Mouse (Mus musculus) right cerebral cortex, postnatal 25 days (tissue): ENCODE measurements around the gene Kif21a.
A peak's percentile ranks its signal among the peaks of the same experiment; 100 is the strongest.

Experiments used
- DNase-seq: peaks from one replicate; pipeline ENCODE4 v3.0.0; 2022

Kif21a gene

DNA sequence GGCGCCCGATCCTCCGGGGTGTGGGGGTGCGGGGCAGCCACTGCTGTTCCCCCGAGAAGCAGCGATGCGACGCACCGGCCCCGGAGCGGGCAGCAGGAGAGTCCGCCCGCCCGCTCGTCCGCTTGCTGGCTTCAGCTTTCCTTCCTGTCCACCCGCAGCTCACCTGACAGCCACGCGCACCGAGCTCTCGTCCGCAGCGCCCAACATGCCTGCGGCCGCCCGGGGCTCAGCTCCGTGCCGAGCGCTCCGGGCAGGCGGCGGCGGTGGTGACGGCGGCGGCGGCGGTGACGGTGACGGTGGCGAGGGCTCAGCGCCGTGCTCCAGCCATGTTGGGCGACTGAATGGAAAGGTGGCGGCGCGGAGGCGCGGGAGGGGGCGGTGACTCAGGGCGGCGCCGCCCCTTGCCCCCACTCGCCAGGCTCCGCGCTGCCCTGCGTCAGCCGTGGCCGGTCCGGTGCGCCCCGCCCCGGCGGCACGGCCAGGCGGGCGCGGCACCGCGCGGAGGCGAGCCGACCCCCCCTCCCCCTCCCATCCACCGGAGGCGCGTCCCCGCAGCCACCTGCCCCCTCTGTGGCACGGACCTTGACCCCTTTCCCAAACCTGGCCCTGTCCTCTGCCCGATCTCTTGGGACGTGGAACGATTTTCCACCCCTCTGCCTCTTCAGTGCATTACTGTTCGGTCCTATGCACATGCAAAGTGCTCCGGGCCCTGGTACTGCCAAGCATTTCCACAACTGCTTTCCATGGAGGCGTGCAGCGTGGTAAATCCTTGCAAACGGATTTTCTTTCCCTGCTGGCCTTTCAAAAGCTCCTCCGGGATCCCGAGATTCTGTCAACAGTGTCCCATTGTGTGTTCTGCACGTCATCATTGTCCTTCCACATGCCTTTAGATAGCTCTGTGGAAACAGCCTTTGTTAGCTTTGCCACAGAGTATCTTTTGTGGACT lies at the start of gene Kif21a:
Kif21a (minus strand) TSS at position 453 of the 946 bp plus-strand sequence.
- peak; percentile 82 for DNase-seq

DNA sequence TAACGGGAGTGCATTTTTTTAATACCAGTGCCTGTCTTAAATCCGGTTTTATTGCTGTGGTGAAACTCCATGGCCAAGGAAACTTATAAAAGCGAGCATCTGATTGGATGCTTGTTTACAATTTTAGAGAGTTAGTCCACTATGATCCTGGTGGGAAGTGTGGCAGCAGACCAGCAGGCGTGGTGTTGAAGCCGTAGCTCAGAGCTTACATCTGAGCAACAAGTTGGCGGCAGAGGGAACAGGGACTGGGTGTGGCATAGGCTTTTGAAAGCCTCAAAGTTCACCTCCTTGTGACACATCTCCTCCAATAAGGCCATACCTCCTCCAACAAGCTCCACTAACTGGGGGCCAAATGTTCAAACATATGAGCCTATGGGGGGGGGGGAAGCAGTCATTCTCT lies 46.9 kb upstream of the Kif21a start:
- no peak for DNase-seq

DNA sequence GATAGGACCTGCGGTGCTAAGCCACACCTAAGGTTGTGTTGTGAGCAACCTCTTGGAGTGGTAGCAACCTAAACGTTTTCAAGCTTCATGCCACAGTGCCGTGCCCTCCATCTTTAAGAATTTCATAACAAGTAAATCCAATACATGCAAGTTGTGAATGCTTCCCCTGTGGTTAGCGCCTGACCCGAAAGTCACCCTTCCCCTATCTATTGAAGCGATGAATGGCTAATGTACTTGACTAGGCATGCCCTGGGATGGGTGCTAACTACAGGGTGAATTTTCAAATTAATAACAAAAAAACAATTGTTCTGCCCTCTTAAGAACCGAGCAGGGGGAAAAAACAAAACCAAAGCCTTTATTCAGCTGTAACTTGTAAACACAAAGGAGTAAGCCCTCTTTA lies 39.7 kb upstream of the Kif21a start:
- no peak for DNase-seq

DNA sequence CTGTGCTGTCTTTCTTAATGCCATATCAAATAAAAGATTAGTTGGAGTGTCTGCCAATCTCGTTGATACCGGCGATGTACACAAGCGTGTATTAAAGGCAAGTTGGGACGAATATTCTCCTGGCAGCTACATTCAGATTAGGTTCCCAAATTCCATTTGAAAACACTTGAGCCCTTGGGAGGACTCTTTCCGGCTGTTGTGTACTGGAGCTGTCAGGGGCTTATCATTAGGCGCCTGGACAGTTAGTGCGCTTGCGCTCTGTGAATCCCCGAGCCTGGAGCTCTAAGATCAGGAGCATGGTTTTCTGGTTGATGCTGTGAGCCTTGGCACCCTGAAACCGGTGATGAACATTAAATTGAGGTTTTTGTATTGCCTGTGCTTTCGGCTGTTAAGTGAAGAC lies 38.3 kb upstream of the Kif21a start:
- DNase-seq: no peak

DNA sequence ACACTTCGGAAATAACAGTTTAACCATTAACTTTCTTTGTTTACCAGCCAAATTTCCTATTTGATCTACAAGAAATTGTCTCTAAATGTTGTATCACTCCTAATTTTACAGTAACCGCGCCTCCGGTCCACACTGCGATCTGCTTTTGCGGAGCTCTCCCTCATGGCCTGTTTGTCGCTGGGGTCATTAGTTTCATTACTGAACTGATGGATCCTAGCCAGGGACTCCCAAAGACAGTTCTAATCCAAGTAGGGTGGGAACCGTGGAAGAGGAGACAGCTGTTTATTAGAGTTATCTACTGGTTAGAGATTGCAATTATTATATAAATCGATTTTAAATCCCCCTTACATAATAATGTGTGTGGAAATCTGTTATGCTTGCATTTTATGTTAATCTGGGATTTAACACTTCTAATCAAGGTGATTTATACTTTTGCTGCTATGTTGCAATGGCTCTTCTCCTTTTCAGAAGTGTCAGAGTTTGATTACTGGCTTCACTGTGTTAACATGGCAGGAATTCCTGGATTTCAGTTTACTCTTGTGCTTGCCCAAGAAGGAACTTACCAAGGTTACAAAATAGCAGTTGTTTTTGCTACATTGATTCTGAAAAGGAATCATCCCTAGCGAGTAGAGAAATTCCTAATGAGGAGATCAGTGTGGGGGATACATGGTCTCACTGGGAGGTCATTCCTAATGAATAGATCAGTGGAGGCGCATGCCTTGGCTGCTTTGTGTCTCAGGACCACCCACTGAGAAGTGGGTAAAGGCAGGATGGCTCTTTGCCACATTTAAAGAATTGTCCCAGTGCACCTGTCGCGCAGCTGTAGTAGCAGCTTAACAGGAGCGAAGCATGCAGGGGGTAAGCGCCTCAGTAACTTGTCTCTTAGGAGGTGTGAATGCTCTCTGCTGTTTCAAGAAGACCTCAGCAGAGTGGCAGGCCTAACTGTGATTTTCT lies 28.0 kb upstream of the Kif21a start:
- DNase-seq: no peak

DNA sequence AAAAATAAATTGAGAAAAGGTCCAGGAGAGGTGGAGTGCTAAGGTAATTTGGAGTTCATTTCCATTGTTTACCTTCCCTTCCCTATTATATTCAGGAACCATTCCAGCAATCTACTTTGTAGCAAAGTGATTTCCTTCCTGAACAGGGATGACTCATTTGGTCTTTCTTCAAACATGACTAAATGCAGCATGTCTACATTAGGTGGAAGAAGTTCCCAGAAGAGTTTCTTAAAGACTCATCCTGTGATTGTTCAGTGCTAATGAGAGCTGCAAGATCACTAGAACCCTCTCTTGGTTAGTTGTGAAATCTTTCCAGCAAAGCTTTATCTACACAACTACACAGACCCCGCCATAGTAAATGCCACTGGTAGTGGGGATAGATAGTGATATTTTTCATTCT lies 22.7 kb upstream of the Kif21a start:
- DNase-seq: no peak

DNA sequence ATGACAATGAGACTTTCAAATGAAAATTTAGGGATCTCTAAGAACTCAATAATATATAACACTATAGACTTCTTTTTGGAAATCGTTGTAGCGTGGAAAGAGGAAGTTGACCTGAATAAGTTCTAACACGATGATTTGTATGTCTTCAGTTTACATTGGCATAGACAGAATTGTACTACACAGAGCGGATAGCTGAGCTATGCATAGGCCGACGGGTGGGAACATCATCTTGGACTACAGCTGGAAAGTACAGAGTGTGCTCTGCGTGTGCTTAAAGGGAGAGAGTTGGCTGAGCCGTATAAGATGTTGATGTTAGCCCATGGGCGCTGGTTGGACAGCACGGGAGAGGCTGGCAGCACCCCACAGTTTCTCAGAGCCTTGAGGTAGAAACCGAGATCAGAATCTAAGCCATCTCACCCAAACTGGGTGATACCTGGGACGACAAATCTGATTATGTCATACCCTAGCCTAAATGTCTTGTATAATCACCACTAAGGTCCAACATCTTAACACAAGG lies 14.6 kb upstream of the Kif21a start:
- DNase-seq: no peak

DNA sequence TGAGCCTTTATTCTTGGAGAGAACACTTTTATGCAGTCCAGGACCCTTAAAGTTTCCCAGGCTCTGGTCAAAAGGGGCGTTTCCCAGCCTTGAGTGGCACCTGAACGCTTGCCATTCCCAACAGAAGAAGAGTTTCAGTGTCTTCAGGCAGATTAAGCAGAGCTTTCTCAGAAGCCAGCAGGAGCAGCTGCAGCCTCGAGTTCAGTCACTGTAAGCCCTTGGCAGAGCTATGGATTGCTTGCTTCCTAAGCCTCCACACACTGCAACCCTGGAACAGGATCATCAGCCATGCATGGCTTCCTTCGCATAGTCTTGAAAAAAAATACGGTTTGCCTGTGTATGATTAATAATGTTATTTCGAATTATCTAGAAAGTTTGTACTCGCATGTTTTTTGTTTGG lies 14.1 kb upstream of the Kif21a start:
- no peak for DNase-seq

DNA sequence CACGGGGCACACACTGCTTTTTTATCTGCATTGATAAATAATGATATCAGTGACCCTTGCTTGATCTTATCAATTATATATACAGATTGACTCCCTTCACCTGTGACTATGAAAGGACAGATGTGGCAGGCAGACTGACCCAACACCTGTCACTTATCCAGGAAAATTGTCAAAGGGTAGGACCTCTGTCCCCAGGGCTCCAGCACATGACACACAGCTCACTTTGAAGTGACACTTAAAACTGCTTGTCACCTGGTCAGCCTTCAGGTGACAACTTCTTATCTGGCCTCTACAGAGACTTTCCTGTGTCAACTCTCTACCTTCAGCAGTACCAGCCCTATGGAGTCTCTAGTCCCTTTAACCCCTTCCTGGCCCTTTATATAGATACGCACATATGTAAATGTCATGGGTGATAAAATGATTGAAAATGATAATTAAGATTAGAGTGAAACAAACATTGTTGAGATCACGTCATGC lies 7.2 kb upstream of the Kif21a start:
- no peak for DNase-seq

DNA sequence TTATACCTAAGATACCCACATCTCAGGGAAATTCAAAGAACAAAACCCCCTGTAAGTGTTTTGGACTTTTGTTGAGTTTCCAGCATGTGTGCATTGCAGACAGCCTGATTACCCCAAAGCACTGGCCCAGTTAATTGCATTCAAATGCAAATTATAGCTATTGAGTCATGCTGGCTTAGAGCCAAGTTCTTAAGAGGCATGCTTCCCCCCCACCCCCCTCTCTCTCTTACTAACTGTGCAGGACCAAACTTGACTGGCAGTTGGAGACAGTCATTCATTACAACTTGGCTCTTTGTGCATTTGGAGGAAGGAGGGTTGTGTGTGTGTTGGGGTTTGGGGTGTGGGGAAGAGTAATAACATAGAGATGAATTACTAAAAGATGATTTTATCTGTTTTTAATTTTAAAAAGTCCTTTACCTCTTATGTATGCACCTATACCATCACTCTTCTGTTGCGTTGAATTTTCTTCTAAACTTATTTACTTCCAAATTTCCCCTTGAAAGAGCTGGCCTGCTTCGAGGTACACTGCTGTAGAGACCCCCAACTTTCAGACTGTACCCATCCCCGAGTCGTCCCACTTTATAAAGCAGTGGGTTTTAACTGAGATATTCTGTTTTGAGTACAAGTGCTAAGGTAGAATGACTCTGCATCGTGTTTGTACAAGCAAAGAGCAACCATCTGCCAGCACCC lies 6.6 kb upstream of the Kif21a start:
- DNase-seq: no peak

DNA sequence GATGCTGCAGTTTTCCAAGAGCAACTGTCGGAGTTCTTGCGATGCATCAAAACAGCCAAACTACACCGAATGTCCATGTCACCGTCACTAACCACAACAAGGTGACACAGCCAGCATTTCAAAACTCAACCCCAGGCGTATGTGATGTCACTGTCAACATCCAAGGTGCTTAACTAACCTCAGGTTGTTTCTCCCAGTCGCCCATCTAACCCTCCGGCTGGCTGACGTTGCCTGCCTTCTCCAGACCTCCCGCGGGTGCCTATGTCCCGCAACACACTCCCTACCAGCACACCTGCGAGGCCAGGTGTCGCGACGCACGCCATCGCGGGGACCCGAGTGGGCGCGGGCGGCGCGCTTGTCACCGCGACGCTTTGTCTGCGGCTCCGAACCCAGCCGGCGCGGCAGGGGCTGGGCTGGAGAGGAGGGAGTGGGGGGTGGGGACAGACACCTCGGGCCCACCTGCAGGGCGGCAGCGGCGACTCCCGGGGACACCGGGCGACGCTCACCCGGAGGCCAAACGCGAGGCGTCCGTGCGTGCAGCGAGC lies 725 bp downstream of the Kif21a start:
- peak; percentile 50 for DNase-seq

DNA sequence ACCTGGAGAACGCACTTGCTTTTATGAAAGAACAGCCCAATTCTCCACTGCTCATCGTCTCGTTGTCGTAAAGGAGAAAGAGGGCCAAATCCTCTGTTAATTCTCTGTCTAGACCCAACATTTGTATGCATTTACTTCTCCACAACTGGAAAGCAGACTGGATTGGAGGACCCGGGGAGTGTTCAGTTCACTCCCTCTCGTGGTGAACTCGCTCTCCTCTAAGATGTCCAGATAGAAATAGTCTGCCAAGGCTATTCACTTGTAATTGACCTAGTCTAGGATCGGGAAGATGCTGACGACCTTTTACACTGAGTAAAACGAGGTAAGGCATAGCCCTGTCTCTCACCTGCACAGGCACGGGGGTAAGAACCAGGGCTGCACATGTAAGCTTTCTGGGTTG lies 2.1 kb downstream of the Kif21a start:
- no peak for DNase-seq

DNA sequence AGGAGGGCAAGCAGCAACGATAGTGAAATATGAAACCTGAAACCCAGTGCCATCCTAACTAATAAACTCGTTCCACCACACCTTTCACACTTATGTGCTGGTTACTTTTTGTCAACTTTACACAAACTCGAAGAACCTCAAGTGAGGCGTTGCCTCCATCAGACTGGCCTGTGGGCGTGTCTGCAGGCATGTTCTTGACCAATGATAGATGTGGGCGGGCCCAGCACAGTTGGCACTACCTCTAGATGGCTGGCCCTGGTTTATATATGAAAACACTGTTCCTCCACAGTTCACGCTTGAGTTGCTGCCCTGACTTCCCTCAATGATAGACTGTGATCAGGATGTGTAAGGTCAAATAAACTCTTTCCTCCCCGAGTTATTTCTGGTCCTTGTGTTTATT lies 3.2 kb downstream of the Kif21a start:
- DNase-seq: no peak

DNA sequence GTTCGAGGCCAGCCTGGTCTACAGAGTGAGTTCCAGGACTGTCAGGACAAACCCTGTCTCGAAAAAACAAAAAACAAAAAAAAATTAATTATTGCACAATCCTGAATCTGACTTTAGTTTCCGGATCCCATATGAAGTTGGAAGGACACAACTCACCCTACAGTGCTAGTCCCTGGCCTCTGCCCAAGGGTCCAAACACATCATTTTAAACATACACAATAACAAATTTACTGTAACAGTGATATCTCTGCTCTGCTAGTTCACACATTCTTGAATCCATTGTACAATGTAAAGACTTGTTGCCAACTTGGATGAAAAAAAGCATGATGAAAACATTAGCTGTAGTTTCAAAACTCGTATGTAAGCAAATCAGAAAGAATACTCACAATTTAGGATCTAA lies 6.5 kb downstream of the Kif21a start:
- DNase-seq: no peak

DNA sequence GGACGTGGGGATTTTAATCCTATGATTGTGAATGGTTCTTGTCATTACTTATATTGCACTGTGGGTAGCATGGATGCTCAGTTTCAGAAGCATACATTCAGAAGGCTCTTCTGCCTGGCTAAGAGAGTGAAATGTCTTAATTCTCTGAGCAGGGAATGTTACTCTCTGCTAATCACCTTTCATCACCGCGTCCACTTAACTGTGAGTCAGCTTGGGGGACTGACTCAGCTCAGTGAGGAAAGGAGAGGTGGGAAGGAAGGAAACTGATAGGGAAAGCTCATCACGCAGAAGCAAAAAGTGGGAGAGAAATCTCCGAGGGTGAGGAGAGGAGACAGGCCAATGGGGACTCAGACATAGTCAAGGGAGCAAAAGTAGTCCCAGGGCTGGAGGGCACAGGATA lies 10.9 kb downstream of the Kif21a start:
- no peak for DNase-seq

DNA sequence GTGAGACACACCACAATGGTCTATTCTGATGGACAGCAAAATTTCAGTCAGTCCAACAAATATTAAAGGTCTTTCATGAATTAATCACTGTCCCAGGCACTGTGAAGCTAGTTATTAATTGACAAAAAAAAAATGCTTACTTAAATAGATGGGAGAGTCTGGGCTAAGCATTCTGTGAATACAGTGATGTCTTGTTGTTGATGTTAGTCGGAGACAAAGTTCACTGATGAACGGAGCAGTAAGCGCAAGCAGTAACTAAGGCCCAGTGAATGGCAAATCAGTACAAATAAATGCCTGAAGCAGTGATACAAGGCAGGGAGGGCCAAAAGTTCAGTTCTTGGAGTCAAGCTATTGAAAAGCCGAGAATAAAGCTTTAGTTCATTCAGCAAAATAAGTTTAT lies 15.7 kb downstream of the Kif21a start:
- no peak for DNase-seq

DNA sequence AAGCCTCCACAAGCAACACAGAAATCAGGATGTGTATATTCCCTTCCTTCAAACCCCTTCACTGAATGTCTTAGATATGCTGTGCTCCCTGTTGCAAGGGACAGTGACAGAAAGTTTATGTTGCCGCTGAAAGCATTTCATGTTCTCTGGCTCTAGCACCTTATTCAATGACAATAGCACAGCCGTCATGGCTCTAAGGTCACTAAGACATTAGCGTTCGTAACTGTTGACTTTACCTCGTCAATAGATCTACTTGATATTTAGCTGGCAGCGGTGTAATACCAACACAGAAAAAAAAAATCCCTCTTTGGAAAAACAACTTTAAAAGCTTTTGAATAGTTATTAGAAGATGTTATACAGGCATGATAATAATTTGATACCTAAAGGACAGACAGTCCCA lies 16.2 kb downstream of the Kif21a start:
- no peak for DNase-seq

DNA sequence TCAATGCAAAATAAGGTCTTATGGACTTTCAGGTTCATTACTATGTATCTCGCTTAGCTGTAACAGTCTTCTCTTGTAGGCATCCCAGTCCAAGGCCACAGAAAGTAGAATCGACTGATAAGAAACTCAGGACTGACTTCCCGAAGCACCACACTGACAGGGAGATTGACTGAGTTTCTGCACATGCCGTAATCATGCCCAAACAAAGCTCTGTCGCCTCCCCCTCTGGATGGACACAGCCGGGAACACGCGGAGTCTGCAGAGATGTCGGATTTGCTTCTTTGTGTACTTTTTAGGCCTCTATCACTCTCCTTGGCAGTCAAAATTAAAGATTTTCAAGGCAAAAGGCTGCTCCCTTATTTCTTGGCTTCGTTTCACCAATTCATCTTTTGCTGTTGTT lies 20.8 kb downstream of the Kif21a start:
- no peak for DNase-seq

DNA sequence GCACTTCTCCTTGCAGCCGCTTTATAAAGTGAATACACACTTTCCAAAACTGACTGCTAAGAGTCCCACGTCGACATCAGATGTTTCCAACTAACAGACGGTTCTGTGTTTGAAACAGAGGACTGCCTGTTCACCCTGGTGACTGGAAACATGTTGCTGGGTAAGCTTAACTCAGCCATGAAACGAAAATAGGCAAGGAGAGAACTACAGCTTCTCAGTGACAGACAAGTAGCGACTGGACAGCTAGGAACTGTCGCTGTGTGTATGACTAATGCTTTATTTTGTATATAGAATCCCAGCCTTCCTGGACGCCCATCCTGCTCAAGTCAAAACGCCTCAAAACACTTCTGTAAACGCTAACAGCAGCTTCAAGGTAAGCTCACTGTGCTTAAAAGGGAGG lies 21.3 kb downstream of the Kif21a start:
- no peak for DNase-seq

DNA sequence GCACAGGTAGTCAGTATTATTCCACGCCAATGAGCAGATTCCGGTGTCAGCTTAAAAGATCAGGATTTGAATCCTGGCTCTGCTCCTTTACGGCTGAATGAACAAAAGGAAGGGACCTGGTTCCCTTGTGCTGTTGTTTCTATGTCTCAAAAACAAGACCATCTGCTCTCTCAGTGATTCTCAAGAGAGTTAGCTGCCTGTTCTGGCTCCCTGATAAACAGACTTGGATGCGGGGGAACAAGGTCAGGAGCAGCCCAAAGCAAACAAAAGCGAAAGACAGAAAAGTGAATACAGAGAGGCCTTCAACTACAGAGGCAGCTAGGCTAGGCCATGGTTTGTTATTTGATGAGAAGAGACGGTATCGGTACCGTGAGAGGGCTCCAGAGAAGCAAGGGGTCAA lies 27.5 kb downstream of the Kif21a start:
- no peak for DNase-seq

DNA sequence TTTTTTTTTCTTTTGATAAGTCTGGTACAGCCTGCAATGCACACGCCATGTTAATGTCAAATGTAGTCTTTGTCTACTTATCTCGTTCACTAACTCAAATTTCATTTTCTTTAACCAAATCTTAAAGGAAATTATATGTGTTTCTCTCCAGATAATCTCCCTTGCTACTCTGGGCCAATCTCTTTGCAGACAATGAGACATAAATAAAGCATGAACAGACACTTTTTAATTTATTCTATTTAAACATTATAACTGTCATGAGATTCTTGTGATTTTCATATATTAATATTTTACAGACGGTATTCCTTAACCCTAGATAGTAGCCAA lies 30.9 kb downstream of the Kif21a start:
- DNase-seq: no peak

DNA sequence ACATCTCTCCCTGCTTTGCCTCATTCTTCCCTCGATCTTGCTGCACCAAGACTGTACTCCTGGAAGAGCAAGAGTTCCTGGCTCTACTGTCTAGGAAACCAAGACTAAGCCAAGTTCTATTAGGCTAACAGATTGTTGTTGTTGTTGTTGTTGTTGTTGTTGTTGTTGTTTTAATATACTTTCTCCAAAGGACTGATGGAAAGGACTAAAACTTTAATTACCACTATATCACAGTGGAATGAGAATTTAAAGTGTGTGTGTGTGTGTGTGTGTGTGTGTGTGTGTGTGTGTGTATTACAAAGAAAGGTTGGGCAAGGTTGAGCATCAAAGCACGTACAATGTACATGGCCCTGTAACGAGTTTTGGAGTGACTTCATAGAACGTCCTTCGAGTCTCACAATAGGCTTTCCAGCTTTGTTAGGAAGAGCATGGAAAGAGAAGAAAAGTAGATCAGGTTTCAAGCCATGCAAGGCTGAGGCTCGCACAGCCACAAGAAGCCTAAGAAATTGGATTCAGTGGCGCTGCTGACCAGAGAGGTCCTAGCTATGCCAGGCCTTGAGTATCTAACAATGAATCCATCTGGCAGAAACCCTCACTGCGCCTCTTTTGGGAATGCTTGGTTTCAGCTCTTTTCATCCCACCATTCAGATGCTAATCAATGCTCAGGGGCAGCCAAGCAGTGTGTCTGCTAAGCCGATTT lies 31.4 kb downstream of the Kif21a start:
- DNase-seq: no peak
